Mouse (Mus musculus) myocyte (in vitro differentiated cells): ENCODE data around the gene Hist1h1a. TPM values are rescaled to one million over a fixed set of nuclear protein-coding genes. Genes with fewer than 3 reads are reported as not detected.

Experiments
- H3K27me3 ChIP-seq: one replicate; pipeline ENCODE4 v1.6.1; 2011; ENCODE audit not compliant: control insufficient read depth, insufficient read depth, insufficient read length
- H3K36me3 ChIP-seq: one replicate; pipeline ENCODE4 v1.6.1; 2011; ENCODE audit not compliant: control insufficient read depth, insufficient read depth
- H3K4me2 ChIP-seq: one replicate; pipeline ENCODE4 v1.6.1; 2011; ENCODE audit warnings: low read depth, control low read depth
- H3K4me3 ChIP-seq: one replicate; pipeline ENCODE4 v1.5.1; 2011; ENCODE audit warnings: mild to moderate bottlenecking, control low read depth, moderate library complexity
- H3K79me2 ChIP-seq: one replicate; pipeline ENCODE4 v1.6.1; 2011; ENCODE audit not compliant: control insufficient read depth, insufficient read depth
- H3ac ChIP-seq: one replicate; pipeline ENCODE4 v1.6.1; 2011; ENCODE audit not compliant: control insufficient read depth, insufficient read length
- CEBPB ChIP-seq: IDR thresholded peaks from 2 replicates; pipeline ENCODE4 v1.6.1; 2011; ENCODE audit warnings: mild to moderate bottlenecking, moderate library complexity; ENCODE audit not compliant: poor library complexity, insufficient read depth, severe bottlenecking
- E2F4 ChIP-seq: IDR thresholded peaks from one replicate; pipeline ENCODE4 v1.6.1; 2011; ENCODE audit warnings: mild to moderate bottlenecking, control low read depth, moderate library complexity; ENCODE audit not compliant: insufficient read depth
- MAX ChIP-seq: IDR thresholded peaks from one replicate; pipeline ENCODE4 v1.6.1; 2011; ENCODE audit warnings: low read depth, mild to moderate bottlenecking, control low read depth
- MYOD1 ChIP-seq, 3 experiments: IDR thresholded peaks; one replicate each; pipeline ENCODE4 v1.6.1; 2011; ENCODE audit warnings: control low read depth in 2 of 3, low read depth in 2 of 3, mild to moderate bottlenecking in 2 of 3, moderate library complexity in 1 of 3; ENCODE audit not compliant: insufficient read length in 2 of 3, control insufficient read depth in 1 of 3
- MYOG ChIP-seq, 3 experiments: IDR thresholded peaks; one replicate each; pipeline ENCODE4 v1.6.1; 2011; ENCODE audit warnings: control low read depth in 2 of 3, low read depth in 2 of 3, mild to moderate bottlenecking in 2 of 3; ENCODE audit not compliant: insufficient read length in 2 of 3, control insufficient read depth in 1 of 3, insufficient read depth in 1 of 3
- POLR2A ChIP-seq: IDR thresholded peaks from one replicate; pipeline ENCODE4 v1.6.1; 2011; ENCODE audit warnings: low read depth, mild to moderate bottlenecking, control low read depth, moderate library complexity; ENCODE audit not compliant: insufficient read length
- POLR2AphosphoS2 ChIP-seq: IDR thresholded peaks from one replicate; pipeline ENCODE4 v1.6.1; 2011; ENCODE audit warnings: low read depth, control low read depth; ENCODE audit not compliant: insufficient read length
- REST ChIP-seq: IDR thresholded peaks from one replicate; pipeline ENCODE4 v1.6.1; 2011; ENCODE audit warnings: mild to moderate bottlenecking, control low read depth, moderate library complexity; ENCODE audit not compliant: insufficient read depth, insufficient read length
- SRF ChIP-seq: IDR thresholded peaks from one replicate; pipeline ENCODE4 v1.6.1; 2011; ENCODE audit warnings: low read depth; ENCODE audit not compliant: control insufficient read depth, insufficient read length
- TCF12 ChIP-seq: IDR thresholded peaks from one replicate; pipeline ENCODE4 v1.6.1; 2011; ENCODE audit warnings: mild to moderate bottlenecking, control low read depth; ENCODE audit not compliant: poor library complexity, insufficient read depth, severe bottlenecking
- TCF3 ChIP-seq: IDR thresholded peaks from one replicate; pipeline ENCODE4 v1.6.1; 2011; ENCODE audit warnings: low read depth, control low read depth; ENCODE audit not compliant: insufficient read length
- USF1 ChIP-seq: IDR thresholded peaks from one replicate; pipeline ENCODE4 v1.6.1; 2011; ENCODE audit warnings: low read depth, mild to moderate bottlenecking, control low read depth, moderate library complexity
- polyA plus RNA-seq: library from polyadenylated mRNA; unstranded; fragments of >200 nt; fragmentation: generic; extraction: Trizol; gene quantifications from one replicate; pipeline ENCODE4 v1.2.1, GENCODE M21; 2012; ENCODE audit warnings: missing spikeins

Hist1h1a gene
- polyA plus RNA-seq, 1 experiment, result 0.98 TPM

DNA sequence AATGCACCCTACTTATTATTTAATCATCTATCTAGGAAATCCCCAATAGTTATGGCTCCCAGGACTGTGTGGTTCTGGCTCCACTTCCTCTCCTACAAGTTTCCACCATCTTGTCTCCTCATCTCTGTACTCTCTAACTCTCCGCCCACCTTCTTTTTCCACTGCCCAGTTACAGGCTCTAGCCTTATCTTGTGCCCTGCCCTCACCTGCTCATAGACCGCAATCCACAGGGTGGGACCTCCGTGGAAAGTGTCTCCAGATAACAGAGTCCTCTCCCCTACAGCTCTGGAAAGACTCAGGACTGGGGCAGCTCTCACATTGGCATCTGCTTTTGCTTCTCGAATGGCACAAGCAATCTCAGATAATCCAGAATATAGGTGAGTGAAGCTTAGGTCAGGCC is 15.6 kb downstream of the Hist1h1a start:
- Histone ChIP-seq H3K79me2 (no peaks in the 10 kb centered on the region), H3K4me3 (no peak overlapping the region), H3K36me3 (no peaks in the 10 kb centered on the region), H3K4me2 (no peak overlapping the region), H3ac (no peak overlapping the region), H3K27me3 (no peaks in the 10 kb centered on the region)
- TF ChIP-seq E2F4 (no peak), USF1 (no peak), TCF12 (no peak), POLR2AphosphoS2 (no peak), POLR2A (no peak)

DNA sequence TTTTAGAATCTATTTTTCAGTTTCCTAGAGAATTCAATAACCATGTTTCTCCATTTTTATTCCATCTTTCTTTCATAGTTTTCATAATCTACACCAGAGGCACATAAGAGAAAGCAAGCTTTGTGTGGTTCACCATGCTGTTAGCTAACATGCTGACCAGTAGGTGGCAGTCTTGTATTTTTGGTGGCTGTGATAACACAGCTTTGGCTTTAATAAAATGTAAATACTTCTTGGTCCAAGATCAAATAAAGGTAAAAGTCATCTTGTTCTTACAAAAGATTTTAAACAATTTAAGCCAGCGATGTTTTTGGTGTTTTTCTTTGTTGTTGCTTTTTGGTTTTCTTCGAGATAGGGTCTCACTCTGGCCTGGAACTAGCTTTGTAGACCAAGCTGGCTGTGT is 29.1 kb downstream of the Hist1h1a start:
- Histone ChIP-seq H3K27me3 (peaks cover 14% of the 10 kb centered on the region), H3K79me2 (no peaks in the 10 kb centered on the region), H3K36me3 (no peaks in the 10 kb centered on the region), H3K4me3 (no peak overlapping the region), H3K4me2 (no peak overlapping the region), H3ac (no peak overlapping the region)
- TF ChIP-seq E2F4, result no peak
- no peak for TF ChIP-seq POLR2A
- no peak for TF ChIP-seq POLR2AphosphoS2
- no peak for TF ChIP-seq TCF12
- TF ChIP-seq MAX, result no peak
- TF ChIP-seq SRF, result no peak
- TF ChIP-seq MYOG (IDR thresholded peaks at IDR 0.05; ENCODE audit: control insufficient read depth in 1 of 3, insufficient read depth in 1 of 3, insufficient read length in 2 of 3, low read depth in 2 of 3), result no peak
- TF ChIP-seq REST, result no peak
- TF ChIP-seq USF1, result no peak
- TF ChIP-seq MYOD1 (IDR thresholded peaks at IDR 0.05; ENCODE audit: control insufficient read depth in 1 of 3, insufficient read length in 2 of 3, low read depth in 2 of 3), result no peak
- TF ChIP-seq CEBPB, result no peak
- no peak for TF ChIP-seq TCF3

DNA sequence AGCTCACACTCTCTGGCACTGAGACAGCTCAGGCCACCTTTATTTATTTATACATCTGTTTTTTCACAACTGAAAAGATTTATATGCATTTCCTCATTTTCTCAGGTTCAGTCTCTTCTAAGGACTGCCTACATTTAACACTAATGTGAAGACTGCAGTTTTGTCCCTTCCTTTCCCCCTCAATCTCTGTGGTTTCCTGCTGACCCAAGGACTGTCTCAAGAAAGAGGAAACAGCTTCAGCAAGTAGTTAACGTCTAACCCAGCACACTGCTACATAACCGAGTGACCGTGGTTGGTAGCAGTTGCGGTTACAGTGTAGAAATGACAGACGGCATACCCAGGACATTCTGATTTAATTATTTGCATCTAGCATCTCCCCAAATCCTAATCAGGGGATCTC is 35.9 kb downstream of the Hist1h1a start:
- Histone ChIP-seq H3K79me2 (no peaks in the 10 kb centered on the region), H3K4me2 (no peak overlapping the region), H3ac (no peak overlapping the region), H3K27me3 (no peaks in the 10 kb centered on the region), H3K4me3 (no peak overlapping the region), H3K36me3 (no peaks in the 10 kb centered on the region)
- TF ChIP-seq POLR2A (no peak), MYOG (IDR thresholded peaks at IDR 0.05; ENCODE audit: control insufficient read depth in 1 of 3, insufficient read depth in 1 of 3, insufficient read length in 2 of 3, low read depth in 2 of 3) (no peak)

GRCm38 (mm10) chr13:23804532-23804931 is 41.1 kb downstream of the Hist1h1a start:
- Histone ChIP-seq H3K27me3 (peaks cover 7% of the 10 kb centered on the region), H3K79me2 (no peaks in the 10 kb centered on the region), H3K4me2 (no peak overlapping the region), H3K36me3 (no peaks in the 10 kb centered on the region), H3K4me3 (no peak overlapping the region), H3ac (no peak overlapping the region)
- TF ChIP-seq POLR2AphosphoS2 (no peak), REST (no peak), USF1 (no peak), SRF (no peak), MYOD1 (IDR thresholded peaks at IDR 0.05; ENCODE audit: control insufficient read depth in 1 of 3, insufficient read length in 2 of 3, low read depth in 2 of 3) (no peak), POLR2A (no peak), TCF3 (no peak), MAX (no peak), E2F4 (no peak), TCF12 (no peak), CEBPB (no peak)

DNA sequence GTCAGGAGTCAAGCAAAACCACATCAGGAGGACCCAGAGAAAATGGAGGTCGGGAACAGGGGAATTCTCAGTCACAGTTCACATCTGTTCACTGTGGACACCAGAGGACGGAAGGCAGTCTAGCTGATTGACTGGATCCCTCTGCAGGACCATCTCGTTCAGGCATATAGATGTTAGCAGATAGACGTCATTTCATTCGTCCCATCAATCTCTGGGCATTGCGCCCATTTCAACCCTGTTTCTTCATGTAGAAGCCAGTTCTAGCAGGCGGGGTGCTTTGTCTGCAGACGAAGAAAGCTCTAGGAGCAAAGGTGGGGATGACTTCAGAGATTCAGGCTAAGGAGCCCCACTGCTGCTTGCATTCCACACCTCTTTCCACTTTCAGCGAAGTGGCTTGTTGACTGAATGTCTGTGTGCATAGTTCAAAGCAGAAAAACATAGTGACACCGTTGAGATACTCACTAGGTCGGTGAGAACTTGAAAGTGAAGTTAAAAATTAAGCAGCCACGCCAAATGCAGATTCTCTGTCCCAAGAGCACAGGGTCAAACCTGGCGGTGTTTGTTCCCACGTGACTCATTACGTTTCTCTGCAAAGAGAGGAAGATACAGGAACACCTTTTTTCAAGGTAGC is 43.1 kb downstream of the Hist1h1a start, which contains the start of gene Slc17a2:
Gene Slc17a2, plus strand, starts transcription at position 572 of the 631 bp plus-strand sequence.
- Histone ChIP-seq H3K79me2 (no peaks in the 10 kb centered on the region), H3K4me2 (no peak within 1 kb of the TSS), H3K27me3 (peaks cover 7% of the 10 kb centered on the region), H3K36me3 (no peaks in the 10 kb centered on the region), H3ac (no peak within 1 kb of the TSS), H3K4me3 (no peak within 1 kb of the TSS)
- TF ChIP-seq E2F4 (no peak), TCF3 (no peak), MYOD1 (IDR thresholded peaks at IDR 0.05; ENCODE audit: control insufficient read depth in 1 of 3, insufficient read length in 2 of 3, low read depth in 2 of 3) (no peak)

Other genes starting within 250 kb of the Hist1h1a start
- gene Hist1h4h, start 232.6 kb upstream of the Hist1h1a start, polyA plus RNA-seq, result 21.5 TPM
- gene Hist1h2af, start 229.8 kb upstream of the Hist1h1a start, polyA plus RNA-seq, result 24.4 TPM
- gene Hist1h3g, start 228.2 kb upstream of the Hist1h1a start, polyA plus RNA-seq, result 3.3 TPM
- gene Hist1h2bh, start 220.3 kb upstream of the Hist1h1a start, polyA plus RNA-seq, result 1.1 TPM
- gene Hist1h3f, start 219.6 kb upstream of the Hist1h1a start, polyA plus RNA-seq, result 0.91 TPM
- 4.1 TPM for gene Hist1h4f, start 212.0 kb upstream of the Hist1h1a start, polyA plus RNA-seq
- gene Hist1h1d, start 210.4 kb upstream of the Hist1h1a start, polyA plus RNA-seq, result 0.65 TPM
- gene Hist1h3e, start 201.3 kb upstream of the Hist1h1a start, polyA plus RNA-seq, result 1.7 TPM
- 4.5 TPM for gene Hist1h2ae, start 192.4 kb upstream of the Hist1h1a start, polyA plus RNA-seq
- 7.8 TPM for gene Hist1h2bg, start 192.3 kb upstream of the Hist1h1a start, polyA plus RNA-seq
- gene Hist1h2bf, start 189.5 kb upstream of the Hist1h1a start, polyA plus RNA-seq, result 2.1 TPM
- 1.6 TPM for gene Hist1h2ad, start 189.3 kb upstream of the Hist1h1a start, polyA plus RNA-seq
- 2.5 TPM for gene Hist1h3d, start 187.9 kb upstream of the Hist1h1a start, polyA plus RNA-seq
- gene Hist1h4d, start 182.1 kb upstream of the Hist1h1a start, polyA plus RNA-seq, result 1.8 TPM
- gene Hist1h2be, start 142.5 kb upstream of the Hist1h1a start, polyA plus RNA-seq, result 4.3 TPM
- 4.7 TPM for gene Hist1h1e, start 141.1 kb upstream of the Hist1h1a start, polyA plus RNA-seq
- 1.3 TPM for gene Hist1h2ac, start 79.7 kb upstream of the Hist1h1a start, polyA plus RNA-seq
- 113 TPM for gene Hist1h2bc, start 79.5 kb upstream of the Hist1h1a start, polyA plus RNA-seq
- 0.05 TPM for gene Hist1h1t, start 67.9 kb upstream of the Hist1h1a start, polyA plus RNA-seq
- gene Hist1h4c, start 65.2 kb upstream of the Hist1h1a start, polyA plus RNA-seq, result 0.56 TPM
- 5.1 TPM for gene Hfe, start 52.8 kb upstream of the Hist1h1a start, polyA plus RNA-seq
- 273 TPM for gene Hist1h1c, start 24.9 kb upstream of the Hist1h1a start, polyA plus RNA-seq
- 2.5 TPM for gene Hist1h3c, start 18.1 kb upstream of the Hist1h1a start, polyA plus RNA-seq
- 1.3 TPM for gene Hist1h2bb, start 16.9 kb upstream of the Hist1h1a start, polyA plus RNA-seq
- gene Hist1h2ab, start 12.5 kb upstream of the Hist1h1a start, polyA plus RNA-seq, result 2.1 TPM
- gene Hist1h3b, start 11.4 kb upstream of the Hist1h1a start, polyA plus RNA-seq, result 1.3 TPM
- gene Hist1h4b, start 6.7 kb upstream of the Hist1h1a start, polyA plus RNA-seq, result 5.5 TPM
- gene Hist1h4a, start 2.4 kb upstream of the Hist1h1a start, polyA plus RNA-seq, result 4.2 TPM
- gene Hist1h3a, start 1.3 kb upstream of the Hist1h1a start, polyA plus RNA-seq, result 1.3 TPM
- gene Trim38, start 6.2 kb downstream of the Hist1h1a start, polyA plus RNA-seq, result not detected
- not detected for gene Slc17a2, start 43.3 kb downstream of the Hist1h1a start, polyA plus RNA-seq
- gene Slc17a3, start 75.8 kb downstream of the Hist1h1a start, polyA plus RNA-seq, result not detected
- gene Slc17a1, start 104.1 kb downstream of the Hist1h1a start, polyA plus RNA-seq, result not detected
- gene Slc17a4, start 151.3 kb downstream of the Hist1h1a start, polyA plus RNA-seq, result 0.02 TPM
- gene Hist1h2ba, start 170.5 kb downstream of the Hist1h1a start, polyA plus RNA-seq, result not detected
- gene Hist1h2aa, start 170.8 kb downstream of the Hist1h1a start, polyA plus RNA-seq, result not detected
- gene Scgn, start 227.5 kb downstream of the Hist1h1a start, polyA plus RNA-seq, result not detected